In the genomic region with DNA sequence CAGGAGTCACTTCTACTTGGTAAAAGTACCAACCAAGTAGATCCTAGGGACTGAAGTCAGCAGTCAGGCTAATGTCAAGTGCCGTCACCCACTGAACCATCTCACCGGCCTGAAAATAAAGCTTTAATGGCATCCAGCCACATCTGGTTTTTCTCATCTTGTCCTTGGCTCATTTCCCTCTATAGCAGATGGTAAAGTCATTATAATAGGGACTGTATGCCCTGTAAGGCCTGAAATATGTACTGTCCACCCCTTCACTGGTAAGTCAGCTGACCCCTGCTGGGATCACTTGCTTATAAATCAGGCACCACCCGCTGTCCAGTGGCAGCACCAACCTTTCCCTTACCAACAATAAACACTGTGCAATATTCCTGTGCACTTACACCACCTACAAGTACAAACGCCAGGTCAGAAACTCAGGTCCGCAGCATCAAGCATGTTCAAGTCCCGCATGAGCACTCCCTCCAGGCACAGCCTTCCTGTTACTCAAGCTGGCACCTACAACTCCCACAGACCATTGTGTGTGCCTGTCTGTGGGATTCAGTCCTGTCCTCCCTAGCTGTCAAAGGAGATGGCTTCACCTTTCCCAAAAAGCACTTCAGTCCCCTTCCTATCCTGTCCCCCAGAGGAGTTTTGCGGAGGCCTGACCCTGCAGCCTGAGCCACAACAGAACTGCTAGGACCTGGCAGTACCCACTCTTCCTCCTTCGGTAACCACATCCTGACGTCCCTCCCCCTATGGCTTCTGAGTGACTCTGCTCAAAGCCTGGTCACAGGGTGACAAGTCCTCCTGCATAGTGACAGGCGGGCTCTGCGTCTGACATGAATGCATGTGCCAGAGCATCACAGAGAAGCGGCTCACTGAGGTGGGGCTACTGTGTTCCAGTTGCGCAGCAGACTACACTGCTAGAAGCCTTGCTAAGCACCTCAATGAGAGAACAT, we compare ENCODE assay signal across 8 mouse cellular contexts. TPM values are rescaled to one million over a fixed set of nuclear protein-coding genes. Genes with fewer than 3 reads are reported as not detected.
A peak's percentile ranks its signal among the peaks of the same experiment; 100 is the strongest.
DNase-seq lines count a peak whose midpoint lies in the region; ATAC-seq and TF ChIP-seq lines count a peak whose summit lies in the region.
"Had no signal": no experiment of that assay in that cellular context is flagged by ENCODE, and none has a peak within 500 bp of the region (broad histone marks: within the 10 kb centered on the region; RNA-seq: fewer than 3 reads in every experiment).

No protein-coding gene starts in this region.

- H3K27ac ChIP-seq in thymus, adult 2 months (ENCODE audit: control insufficient read depth, insufficient read depth, low read length): no peak overlapping the region
- H3K27ac ChIP-seq in heart, embryonic 12.5 days (ENCODE audit: poor library complexity, severe bottlenecking): peak overlapping the region; percentile 45
- H3K27ac ChIP-seq in liver, embryonic 16.5 days (ENCODE audit: low read length): 0 out of 2 replicates have a peak overlapping the region, but pooled peaks have one; percentile 5
- H3K27ac ChIP-seq: hindbrain, embryonic 15.5 days had no signal

- no peak for TF ChIP-seq POLR2A in thymus, adult 2 months (IDR thresholded peaks at IDR 0.05; ENCODE audit: control insufficient read depth, extremely low read depth, insufficient read depth, low read length, poor library complexity)

- no peaks in the 10 kb centered on the region for H3K27me3 ChIP-seq in thymus, adult 2 months (ENCODE audit: control insufficient read depth, insufficient read depth, low read length)
- no peaks in the 10 kb centered on the region for H3K27me3 ChIP-seq in heart, embryonic 12.5 days (replicated peaks)
- no peaks in the 10 kb centered on the region for H3K27me3 ChIP-seq in liver, embryonic 16.5 days (ENCODE audit: control insufficient read depth, insufficient read depth, low read depth, low read length)
- H3K27me3 ChIP-seq: hindbrain, embryonic 15.5 days had no signal

- H3K36me3 ChIP-seq in thymus, adult 2 months (ENCODE audit: control insufficient read depth, insufficient read depth, low read length): peaks cover 23% of the 10 kb centered on the region
- peaks cover 82% of the 10 kb centered on the region for H3K36me3 ChIP-seq in heart, embryonic 12.5 days
- H3K36me3 ChIP-seq in liver, embryonic 16.5 days (ENCODE audit: control insufficient read depth, insufficient read depth): peaks cover 19% of the 10 kb centered on the region

- TF ChIP-seq CTCF in thymus, adult 2 months (IDR thresholded peaks at IDR 0.05; ENCODE audit: borderline replicate concordance, control insufficient read depth, extremely low read depth, insufficient read depth, low read length, poor library complexity): no peak

- peaks cover 12% of the 10 kb centered on the region for H3K4me1 ChIP-seq in thymus, adult 2 months (replicated peaks; ENCODE audit: control insufficient read depth, insufficient read depth, low read length)
- H3K4me1 ChIP-seq in heart, embryonic 12.5 days (replicated peaks): peaks cover 40% of the 10 kb centered on the region
- peaks cover 16% of the 10 kb centered on the region for H3K4me1 ChIP-seq in liver, embryonic 16.5 days (ENCODE audit: control insufficient read depth, low read depth, low read length)

- H3K4me3 ChIP-seq in thymus, adult 2 months (ENCODE audit: control insufficient read depth, insufficient read depth, low read length): no peak overlapping the region
- no peak overlapping the region for H3K4me3 ChIP-seq in heart, embryonic 12.5 days
- H3K4me3 ChIP-seq in liver, embryonic 16.5 days (ENCODE audit: low read depth, low read length): no peak overlapping the region
- H3K4me3 ChIP-seq: hindbrain, embryonic 15.5 days had no signal

- WGBS in thymus, adult 2 months: 47% methylated on average over 13 of the region's 13 CpGs
- 77% methylated on average over 13 of the region's 13 CpGs for WGBS in heart, embryonic 12.5 days
- WGBS in liver, embryonic 16.5 days (ENCODE audit: insufficient replicate concordance): 57% methylated on average over 13 of the region's 13 CpGs

- H3K9me3 ChIP-seq in heart, embryonic 12.5 days (replicated peaks): no peaks in the 10 kb centered on the region
- no peaks in the 10 kb centered on the region for H3K9me3 ChIP-seq in liver, embryonic 16.5 days (replicated peaks; ENCODE audit: control insufficient read depth, low read length)
- H3K9me3 ChIP-seq: hindbrain, embryonic 15.5 days had no signal

- no peak overlapping the region for H3K4me2 ChIP-seq in heart, embryonic 12.5 days
- H3K4me2 ChIP-seq in liver, embryonic 16.5 days (ENCODE audit: low read depth, low read length): no peak overlapping the region
- H3K4me2 ChIP-seq: hindbrain, embryonic 15.5 days had no signal

- peak overlapping the region; percentile 20; the same call in 1 of the 2 replicates for H3K9ac ChIP-seq in heart, embryonic 12.5 days
- H3K9ac ChIP-seq in liver, embryonic 16.5 days (ENCODE audit: low read depth, low read length): no peak overlapping the region
- H3K9ac ChIP-seq: hindbrain, embryonic 15.5 days had no signal

- DNase-seq in thymus, adult 2 months: peak; percentile 23
- DNase-seq in thymus, postnatal 4 days: no peak
- peak; percentile 21 for DNase-seq in thymus, postnatal 25 days
- DNase-seq in adrenal gland, postnatal 25 days: no peak
- DNase-seq in right cerebral cortex, adult 18-20 months: no peak

- no peak for ATAC-seq in heart, embryonic 12.5 days (ENCODE audit: insufficient number of reproducible peaks, low FRiP score)
- ATAC-seq in liver, embryonic 16.5 days (ENCODE audit: low read depth): no peak

RNA-seq across cellular contexts. Expression of a gene that starts 8.9 kb away (rescaled TPM):
- 136 and 162 TPM in 2 replicates for polyA plus RNA-seq in thymus, adult 2 months (2012; rRNA removed)
- 50.2 and 53.9 TPM in 2 replicates for polyA plus RNA-seq in heart, embryonic 12.5 days (2016; fragmentation: Nextera tagmentation; extraction: Ambion mirVana)
- polyA plus RNA-seq in liver, embryonic 16.5 days (2015; fragmentation: Nextera tagmentation; extraction: Ambion mirVana): 6.9 and 8.0 TPM in 2 replicates
- total RNA-seq in adrenal gland, postnatal 25 days (2021): 94.4 and 98.3 TPM in 2 replicates

RNA-seq across cellular contexts. Expression of a gene that starts 23.6 kb away (rescaled TPM):
- 1.8 TPM in 2 replicates for polyA plus RNA-seq in thymus, adult 2 months (2012; rRNA removed)
- polyA plus RNA-seq in heart, embryonic 12.5 days (2016; fragmentation: Nextera tagmentation; extraction: Ambion mirVana): 543 and 550 TPM in 2 replicates
- polyA plus RNA-seq in liver, embryonic 16.5 days (2015; fragmentation: Nextera tagmentation; extraction: Ambion mirVana): 9.3 and 15.2 TPM in 2 replicates
- total RNA-seq in adrenal gland, postnatal 25 days (2021): 0.94 and 2.2 TPM in 2 replicates

RNA-seq across cellular contexts. Expression of a gene that starts 31.5 kb away (rescaled TPM):
- polyA plus RNA-seq in thymus, adult 2 months (2012; rRNA removed): 79.0 and 1,187 TPM in 2 replicates
- polyA plus RNA-seq in heart, embryonic 12.5 days (2016; fragmentation: Nextera tagmentation; extraction: Ambion mirVana): 1,739 and 1,749 TPM in 2 replicates
- polyA plus RNA-seq in liver, embryonic 16.5 days (2015; fragmentation: Nextera tagmentation; extraction: Ambion mirVana): 0.32 and 0.40 TPM in 2 replicates
- 0.85 TPM in 1 of 2 replicates, not detected in the other for total RNA-seq in adrenal gland, postnatal 25 days (2021)

RNA-seq across cellular contexts. Expression of a gene that starts 32.1 kb away (rescaled TPM):
- polyA plus RNA-seq in thymus, adult 2 months (2012; rRNA removed): 4.2 and 24.2 TPM in 2 replicates
- polyA plus RNA-seq in heart, embryonic 12.5 days (2016; fragmentation: Nextera tagmentation; extraction: Ambion mirVana): 3.0 and 4.1 TPM in 2 replicates
- polyA plus RNA-seq in liver, embryonic 16.5 days (2015; fragmentation: Nextera tagmentation; extraction: Ambion mirVana): 1.1 and 2.6 TPM in 2 replicates
- 8.0 and 10.1 TPM in 2 replicates for total RNA-seq in adrenal gland, postnatal 25 days (2021)

RNA-seq across cellular contexts. Expression of a gene that starts 39.7 kb away (rescaled TPM):
- polyA plus RNA-seq in thymus, adult 2 months (2012; rRNA removed): 8.3 and 9.8 TPM in 2 replicates
- 0.54 and 0.83 TPM in 2 replicates for polyA plus RNA-seq in heart, embryonic 12.5 days (2016; fragmentation: Nextera tagmentation; extraction: Ambion mirVana)
- polyA plus RNA-seq in liver, embryonic 16.5 days (2015; fragmentation: Nextera tagmentation; extraction: Ambion mirVana): 0.16 and 0.19 TPM in 2 replicates
- total RNA-seq in adrenal gland, postnatal 25 days (2021): 0.91 and 1.2 TPM in 2 replicates

Comparison
In these comparisons a context has a peak if more than half of its experiments do, and no peak if none do; other contexts are left out.
1. DNase-seq: peak in thymus, adult 2 months (single experiment) and thymus, postnatal 25 days (single experiment); none in thymus, postnatal 4 days (single experiment), adrenal gland, postnatal 25 days (single experiment) and right cerebral cortex, adult 18-20 months (single experiment).
2. RNA of a gene that starts 23.6 kb away (polyA plus RNA-seq): 543 to 550 TPM in heart, embryonic 12.5 days; 9.3 to 15.2 TPM in liver, embryonic 16.5 days and 1.8 TPM in thymus, adult 2 months; every median in the first group is over 10 times any median in the second.
3. RNA of a gene that starts 31.5 kb away (polyA plus RNA-seq): 1,739 to 1,749 TPM in heart, embryonic 12.5 days and 79.0 to 1,187 TPM in thymus, adult 2 months; 0.32 to 0.40 TPM in liver, embryonic 16.5 days; every median in the first group is over 10 times any median in the second.